Mouse (Mus musculus) c-Kit-positive CD71-negative TER-119-negative erythroid progenitor cells, embryonic 14.5 days (primary cell): ENCODE data around the gene Trpm3.

Experiments
- DNase-seq: peaks from one replicate; pipeline ENCODE4 v3.0.0-alpha.2; 2013; ENCODE audit warnings: low read depth

The Trpm3 gene

GRCm38 (mm10) chr19:22754071-22754470 lies 615.2 kb downstream of the Trpm3 start:
- DNase-seq, result no peak

GRCm38 (mm10) chr19:22754498-22754897 lies 615.7 kb downstream of the Trpm3 start:
- DNase-seq, result no peak

- no peak for DNase-seq
Observed at GRCm38 (mm10) chr19:22758496-22758895, 619.6 kb downstream of the Trpm3 start.

- no peak for DNase-seq
Observed at GRCm38 (mm10) chr19:22768242-22768641, 629.4 kb downstream of the Trpm3 start.

- no peak for DNase-seq
Observed at GRCm38 (mm10) chr19:22775191-22775695, 636.4 kb downstream of the Trpm3 start.

GRCm38 (mm10) chr19:22780192-22780843 lies 641.5 kb downstream of the Trpm3 start:
- DNase-seq, result no peak

- DNase-seq, result no peak
Observed at GRCm38 (mm10) chr19:22781579-22781978, 642.7 kb downstream of the Trpm3 start.

GRCm38 (mm10) chr19:22783745-22784144 lies 644.9 kb downstream of the Trpm3 start:
- no peak for DNase-seq

- no peak for DNase-seq
Observed at GRCm38 (mm10) chr19:22789753-22790152, 650.9 kb downstream of the Trpm3 start.

- no peak for DNase-seq
Observed at GRCm38 (mm10) chr19:22796996-22797395, 658.1 kb downstream of the Trpm3 start.

- no peak for DNase-seq
Observed at GRCm38 (mm10) chr19:22800471-22800870, 661.6 kb downstream of the Trpm3 start.

- DNase-seq, result no peak
Observed at GRCm38 (mm10) chr19:22803396-22803795, 664.5 kb downstream of the Trpm3 start.

- DNase-seq, result no peak
Observed at GRCm38 (mm10) chr19:22804311-22804710, 665.5 kb downstream of the Trpm3 start.

GRCm38 (mm10) chr19:22810247-22810646 lies 671.4 kb downstream of the Trpm3 start:
- DNase-seq, result no peak

- DNase-seq, result no peak
Observed at GRCm38 (mm10) chr19:22821741-22822140, 682.9 kb downstream of the Trpm3 start.

GRCm38 (mm10) chr19:22823491-22823981 lies 684.7 kb downstream of the Trpm3 start:
- no peak for DNase-seq

GRCm38 (mm10) chr19:22825812-22826211 lies 687.0 kb downstream of the Trpm3 start:
- no peak for DNase-seq

GRCm38 (mm10) chr19:22828198-22828742 lies 689.4 kb downstream of the Trpm3 start:
- no peak for DNase-seq

- no peak for DNase-seq
Observed at GRCm38 (mm10) chr19:22841081-22842040, 702.5 kb downstream of the Trpm3 start.

GRCm38 (mm10) chr19:22842697-22843096 lies 703.9 kb downstream of the Trpm3 start:
- DNase-seq, result no peak

- no peak for DNase-seq
Observed at GRCm38 (mm10) chr19:22847696-22848095, 708.9 kb downstream of the Trpm3 start.

GRCm38 (mm10) chr19:22848251-22848650 lies 709.4 kb downstream of the Trpm3 start:
- DNase-seq, result no peak
